Mouse (Mus musculus): ENCODE data around the gene Tle4.

Tle4 gene

GRCm38 (mm10) chr19:14519186-14519585, 78.7 kb downstream of the Tle4 start:
- DNase-seq (ENCODE audit: low spot score): no peak

GRCm38 (mm10) chr19:14518438-14519044, 79.3 kb downstream of the Tle4 start:
- no peak for DNase-seq (ENCODE audit: low spot score)

GRCm38 (mm10) chr19:14516420-14516819, 81.4 kb downstream of the Tle4 start:
- no peak for DNase-seq (ENCODE audit: low spot score)

GRCm38 (mm10) chr19:14508819-14509218, 89.0 kb downstream of the Tle4 start:
- no peak for DNase-seq (ENCODE audit: low spot score)

GRCm38 (mm10) chr19:14507911-14508310, 89.9 kb downstream of the Tle4 start:
- DNase-seq (ENCODE audit: low spot score): no peak

- no peak for DNase-seq (ENCODE audit: low spot score)
Observed at GRCm38 (mm10) chr19:14506875-14507670, 90.8 kb downstream of the Tle4 start.

- DNase-seq (ENCODE audit: low spot score): no peak
Observed at GRCm38 (mm10) chr19:14505885-14506548, 91.8 kb downstream of the Tle4 start.

- DNase-seq (ENCODE audit: low spot score): no peak
Observed at GRCm38 (mm10) chr19:14505401-14505800, 92.5 kb downstream of the Tle4 start.

- no peak for DNase-seq (ENCODE audit: low spot score)
Observed at GRCm38 (mm10) chr19:14503862-14504261, 94.0 kb downstream of the Tle4 start.

GRCm38 (mm10) chr19:14502234-14502633, 95.6 kb downstream of the Tle4 start:
- DNase-seq (ENCODE audit: low spot score): no peak

GRCm38 (mm10) chr19:14499835-14500425, 97.9 kb downstream of the Tle4 start:
- no peak for DNase-seq (ENCODE audit: low spot score)

- no peak for DNase-seq (ENCODE audit: low spot score)
Observed at GRCm38 (mm10) chr19:14493047-14493446, 104.8 kb downstream of the Tle4 start.

- DNase-seq (ENCODE audit: low spot score): no peak
Observed at GRCm38 (mm10) chr19:14487180-14487579, 110.7 kb downstream of the Tle4 start.

GRCm38 (mm10) chr19:14485176-14485575, 112.7 kb downstream of the Tle4 start:
- DNase-seq (ENCODE audit: low spot score): no peak

- no peak for DNase-seq (ENCODE audit: low spot score)
Observed at GRCm38 (mm10) chr19:14482562-14483138, 115.2 kb downstream of the Tle4 start.

GRCm38 (mm10) chr19:14481796-14482561, 115.9 kb downstream of the Tle4 start:
- DNase-seq (ENCODE audit: low spot score): no peak

- no peak for DNase-seq (ENCODE audit: low spot score)
Observed at GRCm38 (mm10) chr19:14479711-14480110, 118.1 kb downstream of the Tle4 start.

GRCm38 (mm10) chr19:14469325-14469724, 128.5 kb downstream of the Tle4 start:
- DNase-seq (ENCODE audit: low spot score): no peak

GRCm38 (mm10) chr19:14468733-14469132, 129.1 kb downstream of the Tle4 start:
- DNase-seq (ENCODE audit: low spot score): no peak

- no peak for DNase-seq (ENCODE audit: low spot score)
Observed at GRCm38 (mm10) chr19:14466020-14466419, 131.8 kb downstream of the Tle4 start.

- DNase-seq (ENCODE audit: low spot score): no peak
Observed at GRCm38 (mm10) chr19:14463281-14464079, 134.4 kb downstream of the Tle4 start.
